Mouse (Mus musculus): ENCODE results near the gene Mat2a.

- TF ChIP-seq CHD2 (IDR thresholded peaks at IDR 0.05; ENCODE audit: low read depth, low read length) = no peak
- no peak for TF ChIP-seq ZNF384 (IDR thresholded peaks at IDR 0.05; ENCODE audit: low read depth, low read length)
Measured at GRCm38 (mm10) chr6:72390795-72391521, 48.4 kb downstream of the Mat2a start.
